In the genomic region with DNA sequence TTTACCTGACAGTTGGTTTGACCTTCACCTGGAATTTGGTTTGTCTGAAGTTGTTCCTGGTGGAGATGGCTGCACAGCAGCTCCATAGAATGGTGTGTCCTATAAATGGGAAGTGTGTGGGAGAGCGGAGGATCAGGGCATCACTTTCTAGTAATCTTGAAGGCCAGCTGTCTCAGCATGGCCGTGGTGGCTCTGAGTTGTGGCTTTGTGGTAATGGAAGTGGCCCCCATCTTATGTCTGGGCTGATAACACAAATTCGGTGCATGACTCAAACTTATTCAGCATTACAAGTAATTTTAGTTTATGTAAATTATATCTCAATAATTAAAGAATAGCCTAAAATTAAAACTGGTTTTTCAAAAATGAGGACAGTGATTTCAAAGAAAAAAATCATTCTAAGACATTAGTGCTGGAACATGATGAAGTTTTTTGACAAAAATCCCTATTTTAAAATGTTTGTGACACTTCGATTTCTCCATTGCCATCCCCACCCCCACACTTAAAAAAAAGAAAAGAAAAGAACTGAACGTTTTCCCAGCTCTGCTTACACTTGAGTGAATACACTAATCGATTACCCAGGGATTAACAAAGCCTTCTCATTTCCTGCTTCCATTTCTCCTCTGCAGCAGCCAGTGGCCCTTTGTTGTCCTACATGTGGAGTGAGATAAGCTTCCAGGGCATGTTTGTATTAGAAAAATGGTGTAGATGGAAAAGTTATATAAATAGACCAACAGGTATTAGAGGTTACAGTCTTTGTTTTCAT, we compare ENCODE assay signal across 10 mouse cellular contexts.
DNase-seq lines count a peak whose midpoint lies in the region; ATAC-seq and TF ChIP-seq lines count a peak whose summit lies in the region.
"Had no signal": no experiment of that assay in that cellular context is flagged by ENCODE, and none has a peak within 500 bp of the region (broad histone marks: within the 10 kb centered on the region; RNA-seq: fewer than 3 reads in every experiment).

No protein-coding gene starts in this region.

- H3K4me1 ChIP-seq in intestine, embryonic 15.5 days (replicated peaks), result peaks cover 27% of the 10 kb centered on the region; the same call in 1 of the 2 replicates
- peaks cover 8% of the 10 kb centered on the region for H3K4me1 ChIP-seq in intestine, postnatal 0 days (replicated peaks; ENCODE audit: control insufficient read depth, insufficient read depth, low read length)
- H3K4me1 ChIP-seq in hindbrain, embryonic 14.5 days (replicated peaks; ENCODE audit: control insufficient read depth, insufficient read depth, low read length), result peaks cover 34% of the 10 kb centered on the region
- peaks cover 48% of the 10 kb centered on the region for H3K4me1 ChIP-seq in midbrain, embryonic 15.5 days

- no peaks in the 10 kb centered on the region for H3K27me3 ChIP-seq in intestine, embryonic 15.5 days (replicated peaks)
- no peaks in the 10 kb centered on the region for H3K27me3 ChIP-seq in intestine, postnatal 0 days (replicated peaks; ENCODE audit: control insufficient read depth, insufficient read depth, low read length)
- no peaks in the 10 kb centered on the region for H3K27me3 ChIP-seq in hindbrain, embryonic 14.5 days (ENCODE audit: control insufficient read depth, insufficient read depth, low read length)
- no peaks in the 10 kb centered on the region for H3K27me3 ChIP-seq in midbrain, embryonic 15.5 days (replicated peaks)
- H3K27me3 ChIP-seq: limb, embryonic 13.5 days; Patski had no signal

- 35% methylated on average over 6 of the region's 6 CpGs for WGBS in intestine, embryonic 15.5 days
- 30% methylated on average over 6 of the region's 6 CpGs for WGBS in intestine, postnatal 0 days
- 20% methylated on average over 6 of the region's 6 CpGs for WGBS in hindbrain, embryonic 14.5 days
- WGBS in midbrain, embryonic 15.5 days, result 13% methylated on average over 6 of the region's 6 CpGs

- no peaks in the 10 kb centered on the region for H3K36me3 ChIP-seq in intestine, embryonic 15.5 days
- no peaks in the 10 kb centered on the region; the same call in 1 of the 2 replicates for H3K36me3 ChIP-seq in intestine, postnatal 0 days (ENCODE audit: control insufficient read depth, insufficient read depth)
- H3K36me3 ChIP-seq in hindbrain, embryonic 14.5 days (replicated peaks; ENCODE audit: control insufficient read depth, insufficient read depth), result no peaks in the 10 kb centered on the region
- H3K36me3 ChIP-seq in midbrain, embryonic 15.5 days (replicated peaks), result no peaks in the 10 kb centered on the region
- H3K36me3 ChIP-seq: limb, embryonic 13.5 days had no signal

- H3K4me3 ChIP-seq in intestine, embryonic 15.5 days (replicated peaks), result no peak overlapping the region
- H3K4me3 ChIP-seq in intestine, postnatal 0 days (ENCODE audit: low read depth, low read length), result no peak overlapping the region
- H3K4me3 ChIP-seq in hindbrain, embryonic 14.5 days (replicated peaks; ENCODE audit: low read length), result no peak overlapping the region
- H3K4me3 ChIP-seq in midbrain, embryonic 15.5 days, result no peak overlapping the region
- H3K4me3 ChIP-seq: limb, embryonic 13.5 days had no signal

- no peak for TF ChIP-seq CTCF in intestine, postnatal 0 days (IDR thresholded peaks at IDR 0.05; ENCODE audit: low read depth)

- H3K9ac ChIP-seq in intestine, embryonic 15.5 days, result no peak overlapping the region
- no peak overlapping the region for H3K9ac ChIP-seq in intestine, postnatal 0 days (ENCODE audit: low read depth, low read length)
- no peak overlapping the region for H3K9ac ChIP-seq in hindbrain, embryonic 14.5 days
- H3K9ac ChIP-seq in midbrain, embryonic 15.5 days, result no peak overlapping the region
- H3K9ac ChIP-seq: limb, embryonic 13.5 days had no signal

- peak; percentile 19 for DNase-seq in c-Kit-negative CD71-positive TER-119-positive erythroid progenitor cells, embryonic 14.5 days (ENCODE audit: low read depth, low spot score)
- peak; percentile 55 for DNase-seq in hindbrain, embryonic 14.5 days (ENCODE audit: low spot score)
- DNase-seq in yolk sac, embryonic 10.5 days (ENCODE audit: low spot score), result no peak
- no peak for DNase-seq in layer of hippocampus, postnatal 36 days
- DNase-seq in kidney, postnatal 4 days, result no peak

- no peaks in the 10 kb centered on the region for H3K9me3 ChIP-seq in intestine, embryonic 15.5 days
- no peaks in the 10 kb centered on the region for H3K9me3 ChIP-seq in intestine, postnatal 0 days (ENCODE audit: control insufficient read depth)
- H3K9me3 ChIP-seq in hindbrain, embryonic 14.5 days (ENCODE audit: control insufficient read depth, low read length), result no peaks in the 10 kb centered on the region
- H3K9me3 ChIP-seq in midbrain, embryonic 15.5 days, result no peaks in the 10 kb centered on the region
- H3K9me3 ChIP-seq: limb, embryonic 13.5 days had no signal

- H3K4me2 ChIP-seq in intestine, embryonic 15.5 days (replicated peaks), result no peak overlapping the region
- no peak overlapping the region for H3K4me2 ChIP-seq in intestine, postnatal 0 days (replicated peaks; ENCODE audit: low read depth)
- no peak overlapping the region for H3K4me2 ChIP-seq in hindbrain, embryonic 14.5 days (replicated peaks)
- H3K4me2 ChIP-seq in midbrain, embryonic 15.5 days, result no peak overlapping the region; the same call in 1 of the 2 replicates
- H3K4me2 ChIP-seq: limb, embryonic 13.5 days had no signal

- no peak overlapping the region for H3K27ac ChIP-seq in intestine, embryonic 15.5 days
- H3K27ac ChIP-seq in intestine, postnatal 0 days (ENCODE audit: low read depth, low read length), result no peak overlapping the region
- no peak overlapping the region for H3K27ac ChIP-seq in hindbrain, embryonic 14.5 days
- H3K27ac ChIP-seq in midbrain, embryonic 15.5 days, result 0 out of 2 replicates have a peak overlapping the region, but pooled peaks have one; percentile 51

- ATAC-seq in intestine, embryonic 15.5 days, result 0 out of 2 replicates have a peak, but pooled peaks have one; percentile 47
- ATAC-seq in intestine, postnatal 0 days, result no peak
- ATAC-seq in hindbrain, embryonic 14.5 days (ENCODE audit: low FRiP score), result no peak
- no peak for ATAC-seq in midbrain, embryonic 15.5 days (replicated peaks)
- ATAC-seq: Patski had no signal

Comparison
In these comparisons a context has a peak if more than half of its experiments do, and no peak if none do; other contexts are left out.
1. DNase-seq: peak in c-Kit-negative CD71-positive TER-119-positive erythroid progenitor cells, embryonic 14.5 days (single experiment) and hindbrain, embryonic 14.5 days (single experiment); none in yolk sac, embryonic 10.5 days (single experiment), layer of hippocampus, postnatal 36 days (0 of 2) and kidney, postnatal 4 days (0 of 2).